Mouse (Mus musculus): ENCODE results near the gene Tbc1d22a.

DNA sequence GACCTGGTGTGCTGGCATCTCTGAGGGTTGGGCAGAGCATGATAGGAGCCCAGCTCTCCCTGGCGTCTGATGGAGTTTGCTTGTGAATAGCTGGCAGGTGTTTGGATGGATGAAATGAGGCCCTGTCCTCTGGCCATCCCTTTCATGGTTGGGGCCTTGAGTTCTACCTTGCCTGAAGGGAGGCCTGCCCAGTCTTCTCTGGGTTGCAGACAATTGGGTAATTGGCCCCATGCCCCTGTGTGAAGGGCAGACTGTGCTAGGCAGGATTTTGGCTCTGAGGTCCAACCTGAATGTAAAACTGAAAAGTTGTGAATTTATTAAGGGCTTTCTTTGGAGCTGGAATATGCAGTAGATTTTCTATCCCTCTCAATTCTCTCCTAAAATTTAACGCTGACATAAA lies 204.2 kb downstream of the Tbc1d22a start:
- no peak for TF ChIP-seq CTCF (conservative IDR thresholded peaks at IDR 0.05; ENCODE audit: insufficient read depth, insufficient read length, low read depth, low read length)
- TF ChIP-seq POLR2A (IDR thresholded peaks at IDR 0.05; ENCODE audit: low read depth, low read length) = no peak

Measured in kidney, adult 2 months (tissue).